Mouse (Mus musculus): ENCODE data around the gene Cenpf. TPM values are rescaled to one million over a fixed set of nuclear protein-coding genes. Genes with fewer than 3 reads are reported as not detected.

Gene Cenpf
- polyA plus RNA-seq (2017; shearing (Covaris generic)), result 1 to 10 TPM; 8.4 to 9.0 TPM

GRCm38 (mm10) chr1:189687654-189688387 lies at the start of gene Cenpf:
Gene Cenpf, minus strand, starts transcription at chr1:189688086.

GRCm38 (mm10) chr1:189727884-189728783 lies 40.2 kb upstream of the Cenpf start, which contains the start of gene Ptpn14:
Gene Ptpn14, plus strand, starts transcription at chr1:189728268.

Other genes starting within 250 kb of the Cenpf start
- under 1 TPM in 1 of 2 experiments, not detected in 1; 0.10 TPM for gene Ptpn14, start 40.2 kb upstream of the Cenpf start, polyA plus RNA-seq (2017; shearing (Covaris generic))
- 10 to 100 TPM; 12.6 to 43.0 TPM for gene Smyd2, start 234.3 kb upstream of the Cenpf start, polyA plus RNA-seq (2017; shearing (Covaris generic))